Mouse (Mus musculus): ENCODE results near the gene Epha1. TPM values are rescaled to one million over a fixed set of nuclear protein-coding genes. Genes with fewer than 3 reads are reported as not detected.

The Epha1 gene
- polyA plus RNA-seq (2012; ENCODE audit: insufficient read depth, insufficient read length, missing spikeins): not detected in 2 replicates

GRCm38 (mm10) chr6:42372816-42373547 is at the start of gene Epha1:
Gene Epha1 (minus strand): TSS chr6:42373268.
- H3K27ac ChIP-seq (replicated peaks; ENCODE audit: low read depth, low read length): peak within 1 kb of the TSS; percentile 12; the same call in 1 of the 2 replicates
- peak within 1 kb of the TSS; percentile 32; the same call in 1 of the 2 replicates for H3K4me3 ChIP-seq (ENCODE audit: insufficient read depth, low read depth, low read length)
- H3K4me1 ChIP-seq (ENCODE audit: control insufficient read depth, insufficient read depth, insufficient read length, low read length): peaks cover 12% of the 10 kb centered on the region

- H3K4me1 ChIP-seq (ENCODE audit: control insufficient read depth, insufficient read depth, insufficient read length, low read length): no peaks in the 10 kb centered on the region
- no peak overlapping the region for H3K27ac ChIP-seq (replicated peaks; ENCODE audit: low read depth, low read length)
- H3K4me3 ChIP-seq (ENCODE audit: insufficient read depth, low read depth, low read length): no peak overlapping the region
Observed at GRCm38 (mm10) chr6:42421439-42421838, 48.4 kb upstream of the Epha1 start.

GRCm38 (mm10) chr6:42419443-42419842 is 46.4 kb upstream of the Epha1 start:
- no peak overlapping the region for H3K27ac ChIP-seq (replicated peaks; ENCODE audit: low read depth, low read length)

GRCm38 (mm10) chr6:42405134-42405533 is 32.1 kb upstream of the Epha1 start, which contains the start of gene Tas2r135:
Gene Tas2r135 (plus strand): TSS chr6:42405434.
- Histone ChIP-seq H3K4me3 (ENCODE audit: insufficient read depth, low read depth, low read length) (no peak within 1 kb of the TSS), H3K4me1 (ENCODE audit: control insufficient read depth, insufficient read depth, insufficient read length, low read length) (no peaks in the 10 kb centered on the region)

More at GRCm38 (mm10) chr6:42419443-42419842, 46.4 kb upstream of the Epha1 start:
- Histone ChIP-seq H3K4me3 (ENCODE audit: insufficient read depth, low read depth, low read length) (no peak overlapping the region), H3K4me1 (ENCODE audit: control insufficient read depth, insufficient read depth, insufficient read length, low read length) (no peaks in the 10 kb centered on the region)

GRCm38 (mm10) chr6:42399938-42400337 is 26.9 kb upstream of the Epha1 start, which contains the start of gene Tas2r143:
Gene Tas2r143 (plus strand): TSS chr6:42400238.
- Histone ChIP-seq H3K4me3 (ENCODE audit: insufficient read depth, low read depth, low read length) (no peak within 1 kb of the TSS), H3K27ac (replicated peaks; ENCODE audit: low read depth, low read length) (no peak within 1 kb of the TSS), H3K4me1 (ENCODE audit: control insufficient read depth, insufficient read depth, insufficient read length, low read length) (peaks cover 9% of the 10 kb centered on the region; the same call in 1 of the 2 replicates)

More at GRCm38 (mm10) chr6:42405134-42405533, 32.1 kb upstream of the Epha1 start, which contains the start of gene Tas2r135:
- no peak within 1 kb of the TSS for H3K27ac ChIP-seq (replicated peaks; ENCODE audit: low read depth, low read length)

GRCm38 (mm10) chr6:42398998-42399397 is 25.9 kb upstream of the Epha1 start:
- Histone ChIP-seq H3K4me1 (ENCODE audit: control insufficient read depth, insufficient read depth, insufficient read length, low read length) (peaks cover 9% of the 10 kb centered on the region; the same call in 1 of the 2 replicates), H3K27ac (replicated peaks; ENCODE audit: low read depth, low read length) (no peak overlapping the region), H3K4me3 (ENCODE audit: insufficient read depth, low read depth, low read length) (no peak overlapping the region)

GRCm38 (mm10) chr6:42398285-42398684 is 25.2 kb upstream of the Epha1 start:
- Histone ChIP-seq H3K27ac (replicated peaks; ENCODE audit: low read depth, low read length) (no peak overlapping the region), H3K4me3 (ENCODE audit: insufficient read depth, low read depth, low read length) (no peak overlapping the region), H3K4me1 (ENCODE audit: control insufficient read depth, insufficient read depth, insufficient read length, low read length) (peaks cover 9% of the 10 kb centered on the region; the same call in 1 of the 2 replicates)

- peak overlapping the region; percentile 35; the same call in 1 of the 2 replicates for H3K27ac ChIP-seq (replicated peaks; ENCODE audit: low read depth, low read length)
- H3K4me1 ChIP-seq (ENCODE audit: control insufficient read depth, insufficient read depth, insufficient read length, low read length): peaks cover 9% of the 10 kb centered on the region; the same call in 1 of the 2 replicates
- no peak overlapping the region for H3K4me3 ChIP-seq (ENCODE audit: insufficient read depth, low read depth, low read length)
Observed at GRCm38 (mm10) chr6:42397041-42397657, 24.1 kb upstream of the Epha1 start.

GRCm38 (mm10) chr6:42395960-42396809 is 23.1 kb upstream of the Epha1 start:
- Histone ChIP-seq H3K4me3 (ENCODE audit: insufficient read depth, low read depth, low read length) (no peak overlapping the region), H3K4me1 (ENCODE audit: control insufficient read depth, insufficient read depth, insufficient read length, low read length) (peaks cover 12% of the 10 kb centered on the region; the same call in 1 of the 2 replicates), H3K27ac (replicated peaks; ENCODE audit: low read depth, low read length) (peak overlapping the region; percentile 62)

DNA sequence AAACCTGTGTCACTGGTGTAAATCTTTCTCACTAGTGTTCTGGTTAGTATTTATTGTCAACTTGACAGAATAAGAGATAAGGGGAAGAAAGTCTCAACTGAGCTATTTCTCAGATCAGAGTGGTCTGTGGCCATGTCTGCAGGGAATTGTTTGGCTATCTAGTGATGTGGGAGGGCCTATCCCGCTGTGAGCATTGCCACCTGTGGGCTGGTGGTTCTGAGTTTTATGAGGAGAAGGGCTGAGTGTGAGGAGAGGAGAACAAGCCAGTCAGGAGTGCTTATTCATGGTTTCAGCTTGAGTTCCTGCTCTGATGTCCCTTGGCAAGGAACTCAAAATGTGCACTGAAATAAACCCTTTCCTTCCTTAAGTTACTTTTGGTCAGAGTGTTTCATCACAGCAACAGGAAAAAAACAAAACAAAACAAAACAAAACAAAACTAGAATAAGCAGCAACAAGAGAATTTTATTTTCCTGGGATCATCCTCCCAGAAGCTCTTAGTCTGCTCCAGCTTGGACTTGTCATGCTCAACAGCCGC is 18.8 kb upstream of the Epha1 start:
- Histone ChIP-seq H3K4me3 (ENCODE audit: insufficient read depth, low read depth, low read length) (no peak overlapping the region), H3K27ac (replicated peaks; ENCODE audit: low read depth, low read length) (no peak overlapping the region), H3K4me1 (ENCODE audit: control insufficient read depth, insufficient read depth, insufficient read length, low read length) (peaks cover 8% of the 10 kb centered on the region; the same call in 1 of the 2 replicates)

GRCm38 (mm10) chr6:42385635-42386034 is 12.6 kb upstream of the Epha1 start:
- H3K4me3 ChIP-seq (ENCODE audit: insufficient read depth, low read depth, low read length): no peak overlapping the region
- no peak overlapping the region for H3K27ac ChIP-seq (replicated peaks; ENCODE audit: low read depth, low read length)
- H3K4me1 ChIP-seq (ENCODE audit: control insufficient read depth, insufficient read depth, insufficient read length, low read length): peaks cover 9% of the 10 kb centered on the region

GRCm38 (mm10) chr6:42383360-42383759 is 10.3 kb upstream of the Epha1 start:
- Histone ChIP-seq H3K4me3 (ENCODE audit: insufficient read depth, low read depth, low read length) (no peak overlapping the region), H3K4me1 (ENCODE audit: control insufficient read depth, insufficient read depth, insufficient read length, low read length) (peaks cover 9% of the 10 kb centered on the region), H3K27ac (replicated peaks; ENCODE audit: low read depth, low read length) (peak overlapping the region; percentile 36; the same call in 1 of the 2 replicates)

- Histone ChIP-seq H3K27ac (replicated peaks; ENCODE audit: low read depth, low read length) (peak overlapping the region; percentile 99), H3K4me1 (ENCODE audit: control insufficient read depth, insufficient read depth, insufficient read length, low read length) (peaks cover 9% of the 10 kb centered on the region), H3K4me3 (ENCODE audit: insufficient read depth, low read depth, low read length) (no peak overlapping the region)
Observed at GRCm38 (mm10) chr6:42381916-42382381, 8.9 kb upstream of the Epha1 start.

DNA sequence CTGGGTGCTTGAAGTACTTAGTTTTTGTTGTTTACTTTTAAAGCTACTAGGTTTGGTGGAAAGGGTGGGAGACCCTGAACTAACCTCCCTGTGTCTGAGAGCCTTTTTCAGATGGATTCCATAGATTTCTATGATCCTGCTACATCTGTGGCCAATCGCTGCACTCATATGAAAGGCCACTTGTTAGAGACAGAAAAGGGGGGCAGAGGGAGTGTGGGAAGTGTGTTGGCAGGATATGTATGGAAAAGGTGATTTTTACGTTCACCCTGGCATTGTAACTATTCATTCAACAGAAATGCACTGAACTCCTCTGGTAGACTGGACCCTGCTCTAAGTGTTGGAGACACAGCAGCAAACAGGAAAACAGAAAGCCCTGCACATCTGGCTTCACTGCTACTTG is 8.2 kb upstream of the Epha1 start:
- Histone ChIP-seq H3K4me1 (ENCODE audit: control insufficient read depth, insufficient read depth, insufficient read length, low read length) (peaks cover 11% of the 10 kb centered on the region), H3K27ac (replicated peaks; ENCODE audit: low read depth, low read length) (peak overlapping the region; percentile 99), H3K4me3 (ENCODE audit: insufficient read depth, low read depth, low read length) (no peak overlapping the region)

Data from brown adipose tissue, adult 24 weeks (tissue).